Mouse (Mus musculus) layer of hippocampus, postnatal 36 days (tissue): ENCODE results near the gene Dennd5b. TPM values are rescaled to one million over a fixed set of nuclear protein-coding genes. Genes with fewer than 3 reads are reported as not detected.
"Not testable (repeated sequence)": the region's sequence is repeated elsewhere in the genome, so short reads cannot be mapped to it uniquely, and the experiment has no call there.

Experiments used
- DNase-seq, 2 experiments: peaks; one replicate each; pipeline ENCODE4 v3.0.0; 2022
- total RNA-seq, 2 experiments: library from RNA; stranded (reverse); gene quantifications; 2 replicates each; pipeline ENCODE4 v1.2.3; 2021

Gene Dennd5b
- 10 to 100 TPM; 47.8 to 49.5 TPM for total RNA-seq

- peak; percentile 84 to 85 for DNase-seq
Measured at GRCm38 (mm10) chr6:149101076-149101942, at the start of gene Dennd5b. Dennd5b (minus strand) TSS chr6:149101680.

- no peak for DNase-seq
Measured at GRCm38 (mm10) chr6:149148436-149149229, 47.2 kb upstream of the Dennd5b start.

GRCm38 (mm10) chr6:149145143-149145542, 43.7 kb upstream of the Dennd5b start:
- DNase-seq, result no peak

- DNase-seq, result peak; percentile 72 to 75
Measured at GRCm38 (mm10) chr6:149141393-149142173, 40.1 kb upstream of the Dennd5b start.

GRCm38 (mm10) chr6:149139471-149139870, 38.0 kb upstream of the Dennd5b start, which contains the start of gene Etfbkmt:
Etfbkmt (plus strand) TSS chr6:149139849.
- DNase-seq, result no peak

- no peak for DNase-seq
Measured at GRCm38 (mm10) chr6:149139011-149139410, 37.5 kb upstream of the Dennd5b start.

GRCm38 (mm10) chr6:149137936-149138335, 36.5 kb upstream of the Dennd5b start:
- DNase-seq, result no peak

GRCm38 (mm10) chr6:149135631-149136030, 34.2 kb upstream of the Dennd5b start:
- no peak for DNase-seq

GRCm38 (mm10) chr6:149134391-149135150, 33.1 kb upstream of the Dennd5b start:
- DNase-seq, result no peak

GRCm38 (mm10) chr6:149132311-149133077, 31.0 kb upstream of the Dennd5b start:
- DNase-seq, result no peak

GRCm38 (mm10) chr6:149131111-149131510, 29.6 kb upstream of the Dennd5b start:
- no peak for DNase-seq

- DNase-seq, result not testable (repeated sequence)
Measured at GRCm38 (mm10) chr6:149129870-149130269, 28.4 kb upstream of the Dennd5b start, which contains the start of gene Gm10203. Gm10203 (plus strand) TSS chr6:149130170.

- peak in 1 of 2 experiments; percentile 15 for DNase-seq
Measured at GRCm38 (mm10) chr6:149126675-149127074, 25.2 kb upstream of the Dennd5b start.

GRCm38 (mm10) chr6:149123042-149123441, 21.6 kb upstream of the Dennd5b start:
- DNase-seq, result no peak

- peak in 1 of 2 experiments; percentile 35 for DNase-seq
Measured at GRCm38 (mm10) chr6:149119853-149120252, 18.4 kb upstream of the Dennd5b start.

GRCm38 (mm10) chr6:149118935-149119334, 17.5 kb upstream of the Dennd5b start:
- no peak for DNase-seq

- DNase-seq, result no peak
Measured at GRCm38 (mm10) chr6:149116992-149117391, 15.5 kb upstream of the Dennd5b start.

GRCm38 (mm10) chr6:149108909-149109308, 7.4 kb upstream of the Dennd5b start:
- no peak for DNase-seq

- DNase-seq, result no peak
Measured at GRCm38 (mm10) chr6:149107615-149108014, 6.1 kb upstream of the Dennd5b start.

GRCm38 (mm10) chr6:149103451-149103850, 2.0 kb upstream of the Dennd5b start:
- DNase-seq, result no peak

GRCm38 (mm10) chr6:149101943-149102243, 413 bp upstream of the Dennd5b start:
- DNase-seq, result no peak
